Comparison of ENCODE assay signal across 29 mouse cellular contexts in the genomic region with DNA sequence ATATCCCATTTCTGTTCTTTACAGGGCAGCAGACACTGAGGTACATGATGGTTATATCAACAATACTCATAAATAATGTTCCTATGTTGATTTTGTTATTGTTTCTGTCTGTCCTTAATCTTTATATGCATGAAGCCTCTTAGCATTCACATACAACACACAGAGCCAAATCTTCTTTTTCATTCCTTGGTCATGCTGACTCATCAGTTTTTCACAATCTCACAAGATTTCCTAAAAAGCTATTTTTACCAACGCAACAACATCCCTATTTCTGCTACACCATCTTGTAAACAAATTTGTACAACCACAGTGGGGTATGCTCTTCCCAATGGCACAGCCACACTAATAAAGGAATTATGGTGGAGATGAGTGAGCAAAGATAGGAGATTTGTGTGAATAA.
"Had no signal": no experiment of that assay in that cellular context is flagged by ENCODE, and none has a peak within 500 bp of the region (broad histone marks: within the 10 kb centered on the region; RNA-seq: fewer than 3 reads in every experiment).

No protein-coding gene starts in this region.

- DNase-seq: liver; liver, embryonic 13.5 days; liver, postnatal 0 days; lung, adult 18-20 months; lung, adult 2 months; lung, embryonic 14.5 days; lung, postnatal 10 days; lung, postnatal 14 days; lung, postnatal 36 days; lung, postnatal 4 days; midbrain, embryonic 14.5 days had no signal

- H3K27ac ChIP-seq: limb, embryonic 10.5 days; limb, embryonic 12.5 days; limb, embryonic 13.5 days; limb, embryonic 15.5 days; liver, embryonic 12.5 days; liver, embryonic 13.5 days; liver, embryonic 14.5 days; liver, embryonic 15.5 days; lung, embryonic 15.5 days; macrophage; midbrain, embryonic 10.5 days; midbrain, embryonic 12.5 days; midbrain, embryonic 13.5 days; midbrain, embryonic 15.5 days; neural tube, embryonic 12.5 days had no signal

- H3K4me3 ChIP-seq: limb, embryonic 10.5 days; limb, embryonic 12.5 days; limb, embryonic 13.5 days; limb, embryonic 15.5 days; liver, embryonic 12.5 days; liver, embryonic 13.5 days; liver, embryonic 15.5 days; lung, embryonic 15.5 days; megakaryocyte, embryonic 14.5 days; midbrain, embryonic 10.5 days; midbrain, embryonic 12.5 days; midbrain, embryonic 13.5 days; midbrain, embryonic 15.5 days; myocyte; neural tube, embryonic 12.5 days had no signal

- H3K9ac ChIP-seq: limb, embryonic 12.5 days; limb, embryonic 13.5 days; limb, embryonic 15.5 days; liver, embryonic 12.5 days; liver, embryonic 13.5 days; liver, embryonic 14.5 days; liver, embryonic 15.5 days; liver, postnatal 0 days; lung, embryonic 14.5 days; lung, embryonic 15.5 days; midbrain, embryonic 12.5 days; midbrain, embryonic 13.5 days; midbrain, embryonic 15.5 days; neural tube, embryonic 12.5 days had no signal

- H3K9me3 ChIP-seq: limb, embryonic 10.5 days; limb, embryonic 12.5 days; limb, embryonic 13.5 days; limb, embryonic 15.5 days; liver, embryonic 12.5 days; liver, embryonic 13.5 days; liver, embryonic 15.5 days; lung, embryonic 15.5 days; megakaryocyte, embryonic 14.5 days; midbrain, embryonic 10.5 days; midbrain, embryonic 12.5 days; midbrain, embryonic 13.5 days; midbrain, embryonic 15.5 days; neural tube, embryonic 12.5 days had no signal

- H3K27me3 ChIP-seq: limb, embryonic 12.5 days; limb, embryonic 13.5 days; limb, embryonic 15.5 days; liver, embryonic 12.5 days; liver, embryonic 13.5 days; liver, embryonic 15.5 days; lung, embryonic 15.5 days; megakaryocyte, embryonic 14.5 days; midbrain, embryonic 12.5 days; midbrain, embryonic 13.5 days; midbrain, embryonic 15.5 days; neural tube, embryonic 12.5 days had no signal

- H3K36me3 ChIP-seq: limb, embryonic 10.5 days; limb, embryonic 12.5 days; limb, embryonic 13.5 days; limb, embryonic 15.5 days; liver, embryonic 12.5 days; liver, embryonic 13.5 days; liver, embryonic 15.5 days; lung, embryonic 15.5 days; midbrain, embryonic 10.5 days; midbrain, embryonic 12.5 days; midbrain, embryonic 13.5 days; midbrain, embryonic 15.5 days; neural tube, embryonic 12.5 days had no signal

- H3K4me2 ChIP-seq: limb, embryonic 12.5 days; limb, embryonic 13.5 days; limb, embryonic 15.5 days; liver, embryonic 11.5 days; liver, embryonic 12.5 days; liver, embryonic 13.5 days; liver, embryonic 15.5 days; lung, embryonic 14.5 days; lung, embryonic 15.5 days; midbrain, embryonic 11.5 days; midbrain, embryonic 12.5 days; midbrain, embryonic 13.5 days; midbrain, embryonic 15.5 days; neural tube, embryonic 12.5 days had no signal

- H3K4me1 ChIP-seq: limb, embryonic 10.5 days; limb, embryonic 12.5 days; limb, embryonic 13.5 days; limb, embryonic 15.5 days; liver, embryonic 12.5 days; liver, embryonic 13.5 days; liver, embryonic 15.5 days; lung, embryonic 15.5 days; megakaryocyte, embryonic 14.5 days; midbrain, embryonic 12.5 days; midbrain, embryonic 13.5 days; midbrain, embryonic 15.5 days; neural tube, embryonic 12.5 days had no signal
